Mouse (Mus musculus): ENCODE data around the gene Ambra1.

DNA sequence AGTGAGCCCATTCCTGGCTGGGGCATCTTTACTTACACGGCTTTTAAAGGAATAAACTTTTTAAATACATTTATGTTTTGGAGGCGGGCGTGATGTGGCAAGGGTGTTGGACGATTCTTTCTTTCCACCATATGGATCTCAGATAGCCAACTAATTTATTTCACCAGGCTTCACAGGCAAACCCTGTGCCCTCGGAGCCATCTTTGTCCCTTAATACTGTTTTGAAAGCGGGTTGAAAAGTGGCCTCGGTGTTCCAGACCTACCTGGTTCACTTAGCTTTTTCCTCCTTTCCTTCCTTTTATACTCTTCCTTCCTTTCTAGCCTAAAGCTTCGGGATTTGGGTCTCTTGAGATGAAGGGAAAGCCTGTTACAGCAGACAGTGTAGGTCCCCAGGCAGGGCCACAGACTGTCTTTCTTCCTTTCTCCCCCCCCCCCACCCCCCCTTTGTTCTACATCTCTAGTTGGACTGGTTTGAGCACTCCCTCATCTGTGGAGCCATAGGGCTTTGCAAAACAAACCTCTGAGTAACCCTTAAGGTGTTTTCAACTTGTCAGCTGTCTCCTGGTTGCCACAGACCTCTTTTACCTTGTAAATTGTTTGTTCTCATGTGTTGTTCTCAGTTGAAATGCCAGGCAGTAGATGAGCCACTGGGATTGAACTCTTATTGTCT, 18.5 kb upstream of the Ambra1 start:
- TF ChIP-seq KAT2A (IDR thresholded peaks at IDR 0.05; ENCODE audit: insufficient replicate concordance, low read length): no peak
- no peak for TF ChIP-seq MEF2A (IDR thresholded peaks at IDR 0.05; ENCODE audit: borderline replicate concordance, low read depth, low read length)
- TF ChIP-seq CTCF (conservative IDR thresholded peaks at IDR 0.05 in 1 of 2, IDR thresholded peaks at IDR 0.05 in 1 of 2; ENCODE audit: low read depth in 2 of 2, low read length in 2 of 2): no peak
- TF ChIP-seq POLR2A (IDR thresholded peaks at IDR 0.05; ENCODE audit: low read depth, low read length): no peak
- TF ChIP-seq JUND (conservative IDR thresholded peaks at IDR 0.05; ENCODE audit: low read depth, low read length): no peak
- no peak for TF ChIP-seq CHD2 (IDR thresholded peaks at IDR 0.05; ENCODE audit: low read length)
